Mouse (Mus musculus) frontal cortex, adult 2 months (tissue): ENCODE results near the gene Rassf4. TPM values are rescaled to one million over a fixed set of nuclear protein-coding genes. Genes with fewer than 3 reads are reported as not detected.
A peak's percentile ranks its signal among the peaks of the same experiment; 100 is the strongest.

Experiments used
- DNase-seq, 2 experiments: peaks; one replicate each; pipeline ENCODE4 v3.0.0; 2022; ENCODE audit warnings: low spot score in 1 of 2; ENCODE audit errors: extremely low spot score in 1 of 2
- polyA plus RNA-seq: library from polyadenylated mRNA; depleted of rRNA; stranded (reverse); fragments of >200 nt; gene quantifications from 2 replicates; pipeline ENCODE4 v1.2.3, GENCODE M21; 2012; rRNA removed

Rassf4 gene
- polyA plus RNA-seq: 8.8 TPM in 2 replicates

GRCm38 (mm10) chr6:116673471-116674282 lies at the start of gene Rassf4:
Gene Rassf4, minus strand, starts transcription at chr6:116673952.
- DNase-seq: peak; percentile 31 to 66

GRCm38 (mm10) chr6:116718920-116719319 lies 45.2 kb upstream of the Rassf4 start:
- no peak for DNase-seq

GRCm38 (mm10) chr6:116718361-116718760 lies 44.6 kb upstream of the Rassf4 start:
- no peak for DNase-seq

GRCm38 (mm10) chr6:116717851-116718250 lies 44.1 kb upstream of the Rassf4 start:
- DNase-seq: no peak

- no peak for DNase-seq
Observed at GRCm38 (mm10) chr6:116716666-116717065, 42.9 kb upstream of the Rassf4 start, which contains the start of gene Tmem72. Gene Tmem72, minus strand, starts transcription at chr6:116716913.

GRCm38 (mm10) chr6:116715166-116715565 lies 41.4 kb upstream of the Rassf4 start:
- no peak for DNase-seq

- peak in 1 of 2 experiments; percentile 32 for DNase-seq
Observed at GRCm38 (mm10) chr6:116714576-116714975, 40.8 kb upstream of the Rassf4 start.

- no peak for DNase-seq
Observed at GRCm38 (mm10) chr6:116713966-116714365, 40.2 kb upstream of the Rassf4 start.

- no peak for DNase-seq
Observed at GRCm38 (mm10) chr6:116712503-116712902, 38.8 kb upstream of the Rassf4 start.

- no peak for DNase-seq
Observed at GRCm38 (mm10) chr6:116712062-116712461, 38.3 kb upstream of the Rassf4 start.

GRCm38 (mm10) chr6:116704320-116704719 lies 30.6 kb upstream of the Rassf4 start:
- DNase-seq: no peak

- no peak for DNase-seq
Observed at GRCm38 (mm10) chr6:116700821-116701220, 27.1 kb upstream of the Rassf4 start.

- DNase-seq: no peak
Observed at GRCm38 (mm10) chr6:116697896-116698425, 24.2 kb upstream of the Rassf4 start.

GRCm38 (mm10) chr6:116697413-116697812 lies 23.7 kb upstream of the Rassf4 start:
- DNase-seq: no peak

- no peak for DNase-seq
Observed at GRCm38 (mm10) chr6:116694346-116694745, 20.6 kb upstream of the Rassf4 start.

GRCm38 (mm10) chr6:116693639-116694038 lies 19.9 kb upstream of the Rassf4 start:
- DNase-seq: no peak

- DNase-seq: no peak
Observed at GRCm38 (mm10) chr6:116682317-116682716, 8.6 kb upstream of the Rassf4 start.

- DNase-seq: no peak
Observed at GRCm38 (mm10) chr6:116679563-116680288, 6.0 kb upstream of the Rassf4 start.

GRCm38 (mm10) chr6:116677321-116677720 lies 3.6 kb upstream of the Rassf4 start:
- DNase-seq: no peak

- DNase-seq: no peak
Observed at GRCm38 (mm10) chr6:116676355-116676913, 2.7 kb upstream of the Rassf4 start.

- DNase-seq: no peak
Observed at GRCm38 (mm10) chr6:116674283-116674886, 633 bp upstream of the Rassf4 start.
